Mouse (Mus musculus): ENCODE data around the gene Vasp. TPM values are rescaled to one million over a fixed set of nuclear protein-coding genes. Genes with fewer than 3 reads are reported as not detected.
A peak's percentile ranks its signal among the peaks of the same experiment; 100 is the strongest.
"Not testable (repeated sequence)": the region's sequence is repeated elsewhere in the genome, so short reads cannot be mapped to it uniquely, and the experiment has no call there.

Vasp gene
- polyA plus RNA-seq, 1 experiment from 2014 or later, result 39.7 TPM

- H3K9me3 ChIP-seq; H3K27ac ChIP-seq; ATAC-seq (ENCODE audit: low FRiP score); H3K9ac ChIP-seq; H3K36me3 ChIP-seq: not testable (repeated sequence)
- peaks cover 47% of the 10 kb centered on the region for H3K27me3 ChIP-seq
- peak overlapping the region; percentile 87 for H3K4me3 ChIP-seq
- 40% methylated on average over 6 of the region's 6 CpGs for WGBS
- H3K4me1 ChIP-seq (replicated peaks), result peaks cover 32% of the 10 kb centered on the region
- H3K4me2 ChIP-seq, result peak overlapping the region; percentile 77
Observed at GRCm38 (mm10) chr7:19281680-19282304, 10.2 kb upstream of the Vasp start.

GRCm38 (mm10) chr7:19279581-19280114, 8.0 kb upstream of the Vasp start, which contains the start of gene Ppm1n:
Ppm1n (minus strand) TSS chr7:19280064.
- peaks cover 58% of the 10 kb centered on the region for H3K27me3 ChIP-seq
- no peak for ATAC-seq (ENCODE audit: low FRiP score)

GRCm38 (mm10) chr7:19279052-19279451, 7.4 kb upstream of the Vasp start:
- no peaks in the 10 kb centered on the region for H3K9me3 ChIP-seq
- peak overlapping the region; percentile 35 for H3K4me3 ChIP-seq
- peaks cover 18% of the 10 kb centered on the region for H3K4me1 ChIP-seq (replicated peaks)
- H3K27ac ChIP-seq, result no peak overlapping the region
- WGBS, result 4% methylated on average over 34 of the region's 34 CpGs
- peak overlapping the region; percentile 54 for H3K4me2 ChIP-seq
- H3K36me3 ChIP-seq, result no peaks in the 10 kb centered on the region
- peaks cover 64% of the 10 kb centered on the region for H3K27me3 ChIP-seq
- no peak for ATAC-seq (ENCODE audit: low FRiP score)
- H3K9ac ChIP-seq, result peak overlapping the region; percentile 60; the same call in 1 of the 2 replicates

More at GRCm38 (mm10) chr7:19279581-19280114, 8.0 kb upstream of the Vasp start, which contains the start of gene Ppm1n:
- H3K4me2 ChIP-seq, result peak within 1 kb of the TSS; percentile 54
- H3K9me3 ChIP-seq, result no peaks in the 10 kb centered on the region
- H3K36me3 ChIP-seq, result no peaks in the 10 kb centered on the region
- peak within 1 kb of the TSS; percentile 60 for H3K9ac ChIP-seq
- WGBS, result under 1% methylated on average over 46 of the region's 46 CpGs
- H3K4me3 ChIP-seq, result peak within 1 kb of the TSS; percentile 35
- no peak within 1 kb of the TSS for H3K27ac ChIP-seq
- H3K4me1 ChIP-seq (replicated peaks), result peaks cover 24% of the 10 kb centered on the region

GRCm38 (mm10) chr7:19276253-19276652, 4.6 kb upstream of the Vasp start:
- H3K9ac ChIP-seq, result no peak overlapping the region
- no peaks in the 10 kb centered on the region for H3K36me3 ChIP-seq
- ATAC-seq (ENCODE audit: low FRiP score), result no peak
- no peak overlapping the region for H3K4me2 ChIP-seq
- peaks cover 61% of the 10 kb centered on the region for H3K27me3 ChIP-seq
- no peak overlapping the region for H3K27ac ChIP-seq
- H3K4me1 ChIP-seq (replicated peaks), result peaks cover 15% of the 10 kb centered on the region
- no peak overlapping the region for H3K4me3 ChIP-seq
- WGBS, result 48% methylated on average over 4 of the region's 4 CpGs
- no peaks in the 10 kb centered on the region for H3K9me3 ChIP-seq

GRCm38 (mm10) chr7:19272173-19272764, 652 bp upstream of the Vasp start:
- peak overlapping the region; percentile 86 for H3K27ac ChIP-seq
- 0% methylated on average over 25 of the region's 36 CpGs for WGBS
- peak overlapping the region; percentile 96 for H3K4me3 ChIP-seq

GRCm38 (mm10) chr7:19270509-19271237, 944 bp downstream of the Vasp start:
- H3K9me3 ChIP-seq, result no peaks in the 10 kb centered on the region
- WGBS, result under 1% methylated on average over 21 of the region's 21 CpGs
- no peak for ATAC-seq (ENCODE audit: low FRiP score)
- no peaks in the 10 kb centered on the region for H3K36me3 ChIP-seq
- peaks cover 17% of the 10 kb centered on the region; the same call in 1 of the 2 replicates for H3K27me3 ChIP-seq
- H3K27ac ChIP-seq, result peak overlapping the region; percentile 86
- H3K4me3 ChIP-seq, result peak overlapping the region; percentile 96
- peak overlapping the region; percentile 97 for H3K4me2 ChIP-seq
- H3K4me1 ChIP-seq (replicated peaks), result peaks cover 38% of the 10 kb centered on the region
- H3K9ac ChIP-seq, result peak overlapping the region; percentile 95

More at GRCm38 (mm10) chr7:19272173-19272764, 652 bp upstream of the Vasp start:
- Histone ChIP-seq H3K36me3 (no peaks in the 10 kb centered on the region), H3K27me3 (peaks cover 21% of the 10 kb centered on the region; the same call in 1 of the 2 replicates), H3K4me1 (replicated peaks) (peaks cover 29% of the 10 kb centered on the region), H3K9ac (peak overlapping the region; percentile 95), H3K9me3 (no peaks in the 10 kb centered on the region), H3K4me2 (peak overlapping the region; percentile 97)
- peak; percentile 77 for ATAC-seq (ENCODE audit: low FRiP score)

GRCm38 (mm10) chr7:19269721-19270441, 1.7 kb downstream of the Vasp start:
- no peaks in the 10 kb centered on the region for H3K9me3 ChIP-seq
- peak overlapping the region; percentile 95 for H3K9ac ChIP-seq
- peaks cover 44% of the 10 kb centered on the region for H3K4me1 ChIP-seq (replicated peaks)
- ATAC-seq (ENCODE audit: low FRiP score), result no peak
- H3K4me3 ChIP-seq, result peak overlapping the region; percentile 96
- peak overlapping the region; percentile 86 for H3K27ac ChIP-seq
- 0 out of 2 replicates have a peak, but pooled peaks cover 9% of the 10 kb centered on the region for H3K27me3 ChIP-seq
- 0% methylated on average over 19 of the region's 19 CpGs for WGBS
- peaks cover under 1% of the 10 kb centered on the region; the same call in 1 of the 2 replicates for H3K36me3 ChIP-seq
- H3K4me2 ChIP-seq, result peak overlapping the region; percentile 97

GRCm38 (mm10) chr7:19268993-19269681, 2.5 kb downstream of the Vasp start:
- no peak for ATAC-seq (ENCODE audit: low FRiP score)
- Histone ChIP-seq H3K9me3 (no peaks in the 10 kb centered on the region), H3K4me3 (peak overlapping the region; percentile 96), H3K36me3 (peaks cover 8% of the 10 kb centered on the region), H3K27me3 (0 out of 2 replicates have a peak, but pooled peaks cover 2% of the 10 kb centered on the region), H3K27ac (peak overlapping the region; percentile 86; the same call in 1 of the 2 replicates), H3K4me1 (replicated peaks) (peaks cover 44% of the 10 kb centered on the region), H3K9ac (peak overlapping the region; percentile 95), H3K4me2 (peak overlapping the region; percentile 97)
- 60% methylated on average over 10 of the region's 10 CpGs for WGBS

GRCm38 (mm10) chr7:19267051-19267450, 4.6 kb downstream of the Vasp start:
- Histone ChIP-seq H3K9ac (no peak overlapping the region), H3K9me3 (no peaks in the 10 kb centered on the region), H3K27ac (no peak overlapping the region), H3K27me3 (no peaks in the 10 kb centered on the region), H3K36me3 (peaks cover 28% of the 10 kb centered on the region), H3K4me1 (replicated peaks) (peaks cover 39% of the 10 kb centered on the region), H3K4me3 (no peak overlapping the region), H3K4me2 (no peak overlapping the region)
- ATAC-seq (ENCODE audit: low FRiP score), result no peak
- 78% methylated on average over 10 of the region's 10 CpGs for WGBS

GRCm38 (mm10) chr7:19265928-19266822, 5.4 kb downstream of the Vasp start:
- no peak overlapping the region for H3K4me2 ChIP-seq
- no peaks in the 10 kb centered on the region for H3K9me3 ChIP-seq
- H3K27ac ChIP-seq, result no peak overlapping the region
- ATAC-seq (ENCODE audit: low FRiP score), result peak; percentile 22; the same call in 1 of the 2 replicates
- H3K36me3 ChIP-seq, result peaks cover 35% of the 10 kb centered on the region
- WGBS, result 82% methylated on average over 10 of the region's 10 CpGs
- H3K27me3 ChIP-seq, result no peaks in the 10 kb centered on the region
- no peak overlapping the region for H3K4me3 ChIP-seq
- no peak overlapping the region for H3K9ac ChIP-seq
- H3K4me1 ChIP-seq (replicated peaks), result peaks cover 39% of the 10 kb centered on the region
